Mouse (Mus musculus) urinary bladder, adult 18-20 months (tissue): ENCODE results near the gene Psmb5.
A peak's percentile ranks its signal among the peaks of the same experiment; 100 is the strongest.

Experiments used
- DNase-seq, 2 experiments: peaks; one replicate each; pipeline ENCODE4 v3.0.0; 2022; ENCODE audit warnings: low spot score in 2 of 2, mixed read lengths in 2 of 2

The Psmb5 gene

GRCm38 (mm10) chr14:54617897-54618365, at the start of gene Psmb5:
Gene Psmb5, minus strand, starts transcription at chr14:54618022.
- DNase-seq = peak; percentile 81 to 91

- no peak for DNase-seq
Measured at GRCm38 (mm10) chr14:54664477-54665222, 46.8 kb upstream of the Psmb5 start.

GRCm38 (mm10) chr14:54660009-54660408, 42.2 kb upstream of the Psmb5 start:
- DNase-seq = no peak

- peak; percentile 69 to 81 for DNase-seq
Measured at GRCm38 (mm10) chr14:54653496-54653895, 35.7 kb upstream of the Psmb5 start.

- no peak for DNase-seq
Measured at GRCm38 (mm10) chr14:54652787-54653186, 35.0 kb upstream of the Psmb5 start.

GRCm38 (mm10) chr14:54651556-54651955, 33.7 kb upstream of the Psmb5 start:
- no peak for DNase-seq

- DNase-seq = peak; percentile 50 to 53
Measured at GRCm38 (mm10) chr14:54650621-54651454, 33.0 kb upstream of the Psmb5 start.

- no peak for DNase-seq
Measured at GRCm38 (mm10) chr14:54647900-54648299, 30.1 kb upstream of the Psmb5 start.

- DNase-seq = no peak
Measured at GRCm38 (mm10) chr14:54646898-54647636, 29.2 kb upstream of the Psmb5 start.

GRCm38 (mm10) chr14:54646455-54646854, 28.6 kb upstream of the Psmb5 start:
- no peak for DNase-seq

GRCm38 (mm10) chr14:54644294-54644693, 26.5 kb upstream of the Psmb5 start:
- DNase-seq = no peak

GRCm38 (mm10) chr14:54643011-54643410, 25.2 kb upstream of the Psmb5 start:
- no peak for DNase-seq

GRCm38 (mm10) chr14:54642224-54642944, 24.6 kb upstream of the Psmb5 start:
- no peak for DNase-seq

- peak; percentile 86 to 92 for DNase-seq
Measured at GRCm38 (mm10) chr14:54641305-54641969, 23.6 kb upstream of the Psmb5 start, which contains the start of gene Cdh24. Gene Cdh24, minus strand, starts transcription at chr14:54641364.

GRCm38 (mm10) chr14:54640946-54641304, 23.1 kb upstream of the Psmb5 start, which contains the start of gene Gm17606:
Gene Gm17606, plus strand, starts transcription at chr14:54640952.
- DNase-seq = no peak

GRCm38 (mm10) chr14:54640121-54640520, 22.3 kb upstream of the Psmb5 start:
- DNase-seq = no peak

- no peak for DNase-seq
Measured at GRCm38 (mm10) chr14:54638210-54638609, 20.4 kb upstream of the Psmb5 start.

GRCm38 (mm10) chr14:54636954-54637353, 19.1 kb upstream of the Psmb5 start:
- DNase-seq = peak in 1 of 2 experiments; percentile 22

GRCm38 (mm10) chr14:54634182-54634581, 16.4 kb upstream of the Psmb5 start:
- no peak for DNase-seq

GRCm38 (mm10) chr14:54632252-54632651, 14.4 kb upstream of the Psmb5 start:
- no peak for DNase-seq

GRCm38 (mm10) chr14:54631240-54631599, 13.4 kb upstream of the Psmb5 start:
- DNase-seq = no peak
